In the genomic region with DNA sequence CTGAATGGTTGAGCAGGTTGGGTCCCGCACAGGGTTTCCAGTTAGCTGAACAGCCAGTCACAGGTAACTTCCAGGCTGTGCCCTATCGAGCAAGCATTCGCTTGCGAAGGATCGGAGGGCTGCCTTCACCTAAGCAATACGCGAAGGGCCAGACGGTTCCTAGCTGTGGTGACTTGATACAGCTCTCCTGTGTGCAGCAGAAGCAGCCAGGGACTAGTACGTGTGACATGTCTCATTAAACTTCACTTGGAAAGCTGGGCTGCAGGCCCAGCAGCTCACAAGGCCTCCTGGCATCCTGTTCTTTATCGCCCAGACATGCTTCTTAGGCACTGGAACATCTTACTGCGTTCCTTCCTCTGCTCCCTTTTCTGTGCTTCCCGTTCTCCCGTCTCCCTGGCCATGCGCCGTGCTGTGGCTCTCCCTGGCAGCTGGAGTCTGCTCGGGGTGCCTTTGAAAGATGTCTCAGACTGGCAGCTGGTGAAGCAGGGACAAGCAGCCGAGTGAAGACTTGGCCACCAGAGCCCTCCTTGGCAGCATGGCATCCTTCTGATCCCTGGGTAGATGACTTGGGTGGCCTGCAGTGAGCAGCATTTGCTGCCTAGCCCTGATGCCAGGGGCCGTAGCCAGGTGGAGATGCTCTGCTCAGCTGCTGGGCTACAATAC, we compare ENCODE assay signal across 9 mouse cellular contexts. TPM values are rescaled to one million over a fixed set of nuclear protein-coding genes. Genes with fewer than 3 reads are reported as not detected.
DNase-seq lines count a peak whose midpoint lies in the region; ATAC-seq lines count a peak whose summit lies in the region.
"Had no signal": no experiment of that assay in that cellular context is flagged by ENCODE, and none has a peak within 500 bp of the region (broad histone marks: within the 10 kb centered on the region; RNA-seq: fewer than 3 reads in every experiment).

No protein-coding gene starts in this region.

- no peak for DNase-seq in heart, postnatal 4 days
- DNase-seq in neural tube, embryonic 10.5 days (ENCODE audit: extremely low spot score, low spot score): no peak
- DNase-seq in gastrocnemius, adult 8-10 months (ENCODE audit: low spot score in 2 of 2): no peak
- DNase-seq in embryo, embryonic 10 days (ENCODE audit: low spot score): no peak
- DNase-seq: spleen, adult 18-20 months had no signal

- H3K9ac ChIP-seq in heart, embryonic 12.5 days: peak overlapping the region; percentile 15; the same call in 1 of the 2 replicates
- no peak overlapping the region; the same call in 1 of the 2 replicates for H3K9ac ChIP-seq in neural tube, embryonic 13.5 days
- H3K9ac ChIP-seq in hindbrain, embryonic 13.5 days: no peak overlapping the region
- no peak overlapping the region for H3K9ac ChIP-seq in stomach, embryonic 14.5 days (replicated peaks; ENCODE audit: low read depth, low read length)

- H3K27me3 ChIP-seq in heart, embryonic 12.5 days (replicated peaks): no peaks in the 10 kb centered on the region; the same call in 1 of the 2 replicates
- H3K27me3 ChIP-seq in neural tube, embryonic 13.5 days: no peaks in the 10 kb centered on the region
- H3K27me3 ChIP-seq in hindbrain, embryonic 13.5 days: no peaks in the 10 kb centered on the region
- H3K27me3 ChIP-seq in stomach, embryonic 14.5 days (ENCODE audit: control insufficient read depth, insufficient read depth, low read length): no peaks in the 10 kb centered on the region

- 72% methylated on average over 18 of the region's 18 CpGs for WGBS in heart, embryonic 12.5 days
- 86% methylated on average over 18 of the region's 18 CpGs for WGBS in neural tube, embryonic 13.5 days
- WGBS in hindbrain, embryonic 13.5 days: 76% methylated on average over 18 of the region's 18 CpGs
- WGBS in stomach, embryonic 14.5 days: 83% methylated on average over 18 of the region's 18 CpGs

- peak overlapping the region; percentile 33; the same call in 1 of the 2 replicates for H3K27ac ChIP-seq in heart, embryonic 12.5 days (ENCODE audit: poor library complexity, severe bottlenecking)
- H3K27ac ChIP-seq in neural tube, embryonic 13.5 days (replicated peaks): 0 out of 2 replicates have a peak overlapping the region, but pooled peaks have one; percentile 18
- peak overlapping the region; percentile 49 for H3K27ac ChIP-seq in hindbrain, embryonic 13.5 days
- H3K27ac ChIP-seq in stomach, embryonic 14.5 days (ENCODE audit: low read length): 0 out of 2 replicates have a peak overlapping the region, but pooled peaks have one; percentile 7

- no peaks in the 10 kb centered on the region for H3K9me3 ChIP-seq in heart, embryonic 12.5 days (replicated peaks)
- H3K9me3 ChIP-seq in neural tube, embryonic 13.5 days: no peaks in the 10 kb centered on the region
- no peaks in the 10 kb centered on the region for H3K9me3 ChIP-seq in hindbrain, embryonic 13.5 days
- no peaks in the 10 kb centered on the region for H3K9me3 ChIP-seq in stomach, embryonic 14.5 days (ENCODE audit: control insufficient read depth, low read depth, low read length)

- peaks cover 61% of the 10 kb centered on the region for H3K4me1 ChIP-seq in heart, embryonic 12.5 days (replicated peaks)
- H3K4me1 ChIP-seq in neural tube, embryonic 13.5 days (replicated peaks): peaks cover 31% of the 10 kb centered on the region
- H3K4me1 ChIP-seq in hindbrain, embryonic 13.5 days (replicated peaks): peaks cover 45% of the 10 kb centered on the region
- peaks cover 30% of the 10 kb centered on the region for H3K4me1 ChIP-seq in stomach, embryonic 14.5 days (ENCODE audit: control insufficient read depth, insufficient read depth, low read length)

- no peak overlapping the region for H3K4me2 ChIP-seq in heart, embryonic 12.5 days
- no peak overlapping the region for H3K4me2 ChIP-seq in neural tube, embryonic 13.5 days
- H3K4me2 ChIP-seq in hindbrain, embryonic 13.5 days: no peak overlapping the region
- no peak overlapping the region for H3K4me2 ChIP-seq in stomach, embryonic 14.5 days (replicated peaks; ENCODE audit: low read depth, low read length)

- H3K36me3 ChIP-seq in heart, embryonic 12.5 days: no peaks in the 10 kb centered on the region
- peaks cover 14% of the 10 kb centered on the region; the same call in 1 of the 2 replicates for H3K36me3 ChIP-seq in neural tube, embryonic 13.5 days
- no peaks in the 10 kb centered on the region; the same call in 1 of the 2 replicates for H3K36me3 ChIP-seq in hindbrain, embryonic 13.5 days
- peaks cover 3% of the 10 kb centered on the region; the same call in 1 of the 2 replicates for H3K36me3 ChIP-seq in stomach, embryonic 14.5 days (ENCODE audit: control insufficient read depth, insufficient read depth, low read length)

- no peak for ATAC-seq in heart, embryonic 12.5 days (ENCODE audit: insufficient number of reproducible peaks, low FRiP score)
- no peak for ATAC-seq in neural tube, embryonic 13.5 days (ENCODE audit: low read depth)
- no peak for ATAC-seq in hindbrain, embryonic 13.5 days (ENCODE audit: low FRiP score)
- no peak for ATAC-seq in stomach, embryonic 14.5 days (ENCODE audit: insufficient number of reproducible peaks, insufficient read depth, low FRiP score, low read depth)

- H3K4me3 ChIP-seq in heart, embryonic 12.5 days: no peak overlapping the region
- H3K4me3 ChIP-seq in neural tube, embryonic 13.5 days: no peak overlapping the region
- no peak overlapping the region for H3K4me3 ChIP-seq in hindbrain, embryonic 13.5 days
- no peak overlapping the region for H3K4me3 ChIP-seq in stomach, embryonic 14.5 days (ENCODE audit: low read depth, low read length)

RNA-seq across cellular contexts. Expression of gene Snx20, which starts 56.1 kb away (rescaled TPM):
- 1.1 and 1.2 TPM in 2 replicates for polyA plus RNA-seq in heart, embryonic 12.5 days (2016; fragmentation: Nextera tagmentation; extraction: Ambion mirVana)
- 1 to 10 TPM; 1.2 to 2.1 TPM for total RNA-seq in heart, postnatal 4 days (2021)
- polyA plus RNA-seq in neural tube, embryonic 13.5 days (2015; fragmentation: Nextera tagmentation; extraction: Ambion mirVana): 1.1 and 1.4 TPM in 2 replicates
- polyA plus RNA-seq in hindbrain, embryonic 13.5 days (2015; fragmentation: Nextera tagmentation; extraction: Ambion mirVana): 1.2 and 1.3 TPM in 2 replicates
- polyA plus RNA-seq in stomach, embryonic 14.5 days (2014; fragmentation: Nextera tagmentation; extraction: Ambion mirVana): 1.2 and 2.4 TPM in 2 replicates
- under 1 TPM in 2 of 4 experiments, not detected in 2; 0.21 to 0.52 TPM for total RNA-seq in gastrocnemius, adult 8-10 months (2022)

RNA-seq across cellular contexts. Expression of gene Nkd1, which starts 58.6 kb away (rescaled TPM):
- 26.5 and 27.7 TPM in 2 replicates for polyA plus RNA-seq in heart, embryonic 12.5 days (2016; fragmentation: Nextera tagmentation; extraction: Ambion mirVana)
- total RNA-seq in heart, postnatal 4 days (2021): 10 to 100 TPM in 1 of 2 experiments, 1 to 10 TPM in 1; 8.7 to 10.2 TPM
- polyA plus RNA-seq in neural tube, embryonic 13.5 days (2015; fragmentation: Nextera tagmentation; extraction: Ambion mirVana): 48.9 and 52.3 TPM in 2 replicates
- polyA plus RNA-seq in hindbrain, embryonic 13.5 days (2015; fragmentation: Nextera tagmentation; extraction: Ambion mirVana): 53.8 and 76.0 TPM in 2 replicates
- 31.2 and 33.7 TPM in 2 replicates for polyA plus RNA-seq in stomach, embryonic 14.5 days (2014; fragmentation: Nextera tagmentation; extraction: Ambion mirVana)
- total RNA-seq in gastrocnemius, adult 8-10 months (2022): 1 to 10 TPM in 3 of 4 experiments, under 1 TPM in 1; 0.97 to 1.5 (median 1.4) TPM
